Mouse (Mus musculus) urinary bladder, postnatal 25 days (tissue): ENCODE measurements around the gene Anapc15-ps.
"Not testable (repeated sequence)": the region's sequence is repeated elsewhere in the genome, so short reads cannot be mapped to it uniquely, and the experiment has no call there.

ENCODE experiments used
- DNase-seq: peaks from one replicate; pipeline ENCODE4 v3.0.0; 2022; ENCODE audit warnings: low spot score

Gene Anapc15-ps

DNA sequence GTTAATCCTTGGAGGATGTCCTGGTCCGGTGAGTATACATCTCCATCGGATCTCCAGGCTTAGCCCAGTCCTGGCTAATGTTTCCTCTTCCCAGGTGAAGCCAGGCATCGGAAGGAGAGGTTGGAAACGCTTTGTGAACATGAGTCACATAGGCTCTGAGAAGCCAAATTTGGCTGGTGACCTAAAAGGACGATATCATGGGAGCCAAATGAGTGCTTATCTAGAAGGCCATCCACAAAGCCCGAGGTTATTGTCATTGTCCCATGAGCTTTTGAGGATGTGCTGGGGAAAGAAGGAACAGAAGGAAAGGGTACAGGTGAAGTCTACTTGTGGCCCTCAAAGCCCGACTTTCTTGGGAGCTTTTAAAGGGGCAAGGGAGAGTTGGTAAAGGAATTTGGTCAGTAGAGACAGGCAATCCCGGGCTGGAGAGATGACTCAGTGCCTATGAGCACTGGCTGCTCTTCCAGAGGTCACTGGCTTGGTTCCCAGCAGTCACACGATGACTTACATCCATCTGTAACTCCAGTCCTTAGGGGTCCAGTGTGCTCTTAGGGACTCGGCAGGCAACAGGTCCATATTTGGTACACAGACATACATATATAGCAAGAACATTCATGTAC lies 42.4 kb downstream of the Anapc15-ps start:
- no peak for DNase-seq

DNA sequence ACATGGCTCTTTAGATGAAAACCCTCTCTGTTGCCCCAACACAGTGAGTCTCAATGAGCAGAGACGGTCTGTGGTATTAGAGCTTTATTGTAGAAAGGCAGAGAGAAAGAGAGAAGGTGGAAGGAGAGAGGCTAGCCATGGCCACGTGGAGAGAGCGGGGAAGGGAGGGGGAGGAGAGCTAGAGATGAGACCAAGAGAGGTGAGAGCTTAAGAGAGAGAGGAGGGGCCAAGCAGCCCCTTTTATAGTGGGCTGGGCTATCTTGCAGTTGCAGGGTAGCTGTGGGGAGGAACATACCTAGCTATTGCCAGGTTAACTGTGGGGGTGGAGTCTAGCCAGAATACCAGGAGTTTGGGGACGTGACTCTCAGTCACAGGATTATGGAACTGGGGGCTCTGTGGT lies 43.1 kb downstream of the Anapc15-ps start:
- not testable (repeated sequence) for DNase-seq

DNA sequence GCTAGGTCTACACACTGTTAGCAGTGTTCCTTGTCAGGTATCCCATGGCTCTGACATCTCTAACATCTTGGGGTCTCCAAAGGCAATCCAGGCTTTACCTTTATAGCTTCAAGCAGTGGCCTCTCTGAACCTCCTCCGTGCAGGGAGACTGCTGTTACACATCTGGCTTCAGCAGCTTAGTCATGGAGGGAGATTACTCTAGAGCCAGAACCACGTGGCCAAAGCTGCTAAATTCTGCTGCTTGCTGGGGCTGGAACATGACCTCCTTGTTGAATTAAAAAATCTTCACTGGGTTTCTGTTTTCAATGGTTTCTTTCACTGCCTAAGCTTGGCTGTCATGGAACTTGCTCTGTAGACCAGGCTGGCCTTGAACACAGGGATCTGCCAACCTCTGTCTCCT lies 44.9 kb downstream of the Anapc15-ps start:
- no peak for DNase-seq

DNA sequence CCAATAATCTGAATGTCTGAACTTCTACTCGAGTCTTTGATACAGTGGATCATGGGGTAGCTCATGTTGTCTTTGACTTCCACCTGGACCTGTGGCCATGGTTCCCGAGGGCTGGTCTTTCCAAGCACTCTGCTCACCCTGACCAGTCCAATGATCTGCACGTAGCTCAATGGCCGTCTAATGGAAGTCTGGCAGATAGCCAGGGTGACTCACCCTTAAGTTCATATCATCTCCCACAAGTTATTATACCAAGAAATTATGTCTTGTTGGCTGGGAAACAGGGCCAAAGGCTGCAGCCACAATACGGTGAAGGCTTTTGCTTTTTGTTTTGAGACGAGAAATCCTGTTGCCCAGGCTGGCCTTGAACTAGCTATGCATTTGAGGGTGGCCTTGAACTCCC lies 45.9 kb downstream of the Anapc15-ps start:
- DNase-seq = no peak

DNA sequence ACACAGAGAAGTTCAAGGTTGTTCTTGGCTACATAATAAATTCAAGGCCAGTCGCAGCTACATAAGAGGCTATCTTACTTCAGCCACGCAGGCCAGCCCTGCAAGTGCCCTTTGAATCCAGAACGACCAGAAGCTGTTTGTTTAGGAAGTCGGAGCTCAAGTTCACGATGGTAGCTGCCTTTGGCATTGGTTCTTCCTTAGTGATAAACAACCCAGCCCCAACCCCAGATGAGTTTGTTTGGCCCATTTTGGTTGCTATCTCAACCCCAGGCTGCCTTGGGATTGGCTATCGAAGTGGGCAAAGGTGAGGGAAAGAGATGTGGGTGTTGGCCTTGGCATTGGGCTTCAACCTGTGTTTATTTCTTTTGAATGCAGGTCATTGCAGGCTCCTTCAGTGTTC lies 48.0 kb downstream of the Anapc15-ps start:
- no peak for DNase-seq

DNA sequence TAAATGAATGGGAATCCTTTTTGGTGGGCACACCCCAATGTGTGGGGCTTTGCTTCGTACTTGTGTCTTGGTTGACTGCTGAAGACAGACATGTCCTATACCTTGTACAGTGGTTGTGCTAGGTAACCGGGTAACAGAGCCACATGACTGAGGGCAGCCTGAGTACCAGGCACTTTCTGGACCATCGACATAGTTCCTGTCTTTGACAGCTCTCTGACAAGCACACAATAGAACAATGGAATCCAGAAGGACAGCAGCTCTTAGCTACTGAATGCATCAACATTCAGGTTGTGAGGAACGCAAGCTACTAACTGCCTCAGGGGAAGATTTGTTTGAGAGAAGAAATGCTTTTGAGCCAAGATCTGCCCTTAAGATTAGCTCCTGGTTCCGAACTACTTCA lies 49.2 kb downstream of the Anapc15-ps start:
- DNase-seq = no peak

DNA sequence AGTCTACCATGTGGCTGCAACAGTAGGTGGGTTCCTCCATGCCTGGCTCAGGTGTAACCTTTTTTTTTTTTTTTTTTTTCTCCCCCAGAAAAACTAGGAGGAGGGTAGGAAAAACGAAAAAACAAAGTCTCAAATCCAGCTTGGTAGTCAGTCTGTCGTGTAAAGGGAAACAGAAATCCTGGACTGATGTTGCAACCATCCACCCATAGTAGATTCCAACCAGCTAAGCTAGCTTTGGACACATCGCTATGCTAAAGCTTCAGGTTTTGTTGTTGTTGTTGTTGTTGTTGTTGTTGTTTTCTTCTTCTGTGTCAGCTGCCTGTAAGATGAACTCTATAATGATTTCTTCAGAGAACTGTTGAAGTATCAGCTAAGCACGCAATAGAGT lies 49.7 kb downstream of the Anapc15-ps start:
- DNase-seq = no peak
